Mouse (Mus musculus) embryonic facial prominence, embryonic 14.5 days (tissue): ENCODE measurements at regions not wholly inside any gene's neighbourhood (a gene's known extent, or its start where the extent isn't known, plus 50 kb on each side); places are given as distances from the start of the nearest gene placed in this dataset.

ENCODE experiments used
- ATAC-seq: fragments of 200-750 bp; cut with Nextera tagmentation; 2 replicates; pipeline ENCODE4 v1.8.0; 2017; ENCODE audit warnings: low read depth, moderate number of reproducible peaks, moderate TSS enrichment
- DNase-seq: peaks from one replicate; pipeline ENCODE4 v3.0.0-alpha.2; 2015; ENCODE audit warnings: low spot score
- H3K27ac ChIP-seq: fragments of 300-500 bp; sonication (generic); replicated peaks from 2 replicates; pipeline ENCODE4 v1.5.1; 2014; ENCODE audit warnings: low read depth, mild to moderate bottlenecking, low read length, moderate library complexity
- H3K27me3 ChIP-seq: fragments of 300-500 bp; sonication (generic); replicated peaks from 2 replicates; pipeline ENCODE4 v1.6.1; 2014; ENCODE audit warnings: low read length; ENCODE audit not compliant: control insufficient read depth, insufficient read depth
- H3K36me3 ChIP-seq: fragments of 300-500 bp; sonication (generic); 2 replicates; pipeline ENCODE4 v1.6.1; 2014; ENCODE audit warnings: low read length, mixed read lengths; ENCODE audit not compliant: control insufficient read depth, insufficient read depth
- H3K4me1 ChIP-seq: fragments of 300-500 bp; sonication (generic); 2 replicates; pipeline ENCODE4 v1.6.1; 2014; ENCODE audit warnings: antibody characterized with exemption, low read length; ENCODE audit not compliant: control insufficient read depth, insufficient read depth
- H3K4me2 ChIP-seq: fragments of 300-500 bp; sonication (generic); 2 replicates; pipeline ENCODE4 v1.6.1; 2014; ENCODE audit warnings: low read depth, mild to moderate bottlenecking, low read length, moderate library complexity, mixed read lengths
- H3K4me3 ChIP-seq: fragments of 300-500 bp; sonication (generic); 2 replicates; pipeline ENCODE4 v1.5.1; 2014; ENCODE audit warnings: low read depth, mild to moderate bottlenecking, low read length
- H3K9ac ChIP-seq: fragments of 300-500 bp; sonication (generic); 2 replicates; pipeline ENCODE4 v1.6.1; 2014; ENCODE audit warnings: low read depth, mild to moderate bottlenecking, low read length, moderate library complexity, mixed read lengths
- H3K9me3 ChIP-seq: fragments of 300-500 bp; sonication (generic); 2 replicates; pipeline ENCODE4 v1.6.1; 2016; ENCODE audit warnings: low read length; ENCODE audit not compliant: control insufficient read depth
- WGBS: fragments of 180-500 bp; shearing (Covaris S2); extraction: QIAGEN DNeasy Blood & Tissue Kit; methylation state at CpG from one replicate; pipeline ENCODE4 v1.1.7; 2014; 5-methylcytosine and 5-hydroxymethylcytosine counted together

GRCm38 (mm10) chr10:19443516-19443915 lies 87.2 kb downstream of the Olig3 start:
- no peak overlapping the region for H3K4me3 ChIP-seq
- H3K4me1 ChIP-seq = no peaks in the 10 kb centered on the region
- H3K27me3 ChIP-seq = peaks cover 3% of the 10 kb centered on the region
- 21% methylated on average over 8 of the region's 8 CpGs for WGBS
- H3K27ac ChIP-seq = no peak overlapping the region
- ATAC-seq = 0 out of 2 replicates have a peak, but pooled peaks have one; percentile 37
- H3K9ac ChIP-seq = no peak overlapping the region
- no peaks in the 10 kb centered on the region for H3K9me3 ChIP-seq
- peak; percentile 59 for DNase-seq
- H3K4me2 ChIP-seq = peak overlapping the region; percentile 21; the same call in 1 of the 2 replicates
- H3K36me3 ChIP-seq = no peaks in the 10 kb centered on the region

DNA sequence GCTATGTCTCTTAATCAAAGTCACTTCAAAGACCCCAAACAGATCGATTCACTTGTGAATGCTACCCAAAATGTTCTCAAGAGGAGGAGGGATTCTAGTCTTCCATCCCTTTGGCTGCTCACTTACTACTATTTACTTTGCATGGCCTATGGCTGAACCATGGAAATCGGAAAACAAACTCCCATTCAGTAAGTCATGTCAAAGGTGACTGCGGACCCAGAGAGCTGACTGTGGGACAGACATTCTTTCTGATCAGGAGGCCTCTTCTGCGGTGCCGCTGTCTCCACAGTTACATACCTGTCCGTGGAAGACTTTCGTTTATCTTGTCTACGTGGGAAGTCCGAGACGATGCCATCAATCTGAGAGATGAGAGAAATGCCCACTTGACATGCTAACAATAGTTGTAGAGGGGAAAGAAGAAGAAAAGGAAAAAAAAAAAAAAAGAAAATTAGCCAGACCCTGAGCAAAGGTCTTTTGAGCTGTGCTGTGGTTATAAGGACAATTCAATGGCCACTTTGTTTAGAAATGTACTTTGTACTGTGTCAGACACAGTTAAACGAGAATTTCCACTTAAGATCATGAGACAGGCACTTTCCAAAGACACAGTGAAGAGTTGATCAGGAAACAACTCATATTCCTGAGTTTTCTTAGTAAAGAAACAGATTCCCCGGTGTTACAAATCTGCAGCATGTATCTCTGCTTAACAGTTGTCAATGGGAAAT lies 92.7 kb downstream of the Olig3 start:
- Histone ChIP-seq H3K4me2 (no peak overlapping the region), H3K9me3 (no peaks in the 10 kb centered on the region), H3K4me3 (no peak overlapping the region), H3K27ac (no peak overlapping the region), H3K36me3 (no peaks in the 10 kb centered on the region), H3K9ac (no peak overlapping the region), H3K27me3 (peaks cover 3% of the 10 kb centered on the region), H3K4me1 (no peaks in the 10 kb centered on the region)
- 29% methylated on average over 12 of the region's 12 CpGs for WGBS
- DNase-seq = no peak
- no peak for ATAC-seq

DNA sequence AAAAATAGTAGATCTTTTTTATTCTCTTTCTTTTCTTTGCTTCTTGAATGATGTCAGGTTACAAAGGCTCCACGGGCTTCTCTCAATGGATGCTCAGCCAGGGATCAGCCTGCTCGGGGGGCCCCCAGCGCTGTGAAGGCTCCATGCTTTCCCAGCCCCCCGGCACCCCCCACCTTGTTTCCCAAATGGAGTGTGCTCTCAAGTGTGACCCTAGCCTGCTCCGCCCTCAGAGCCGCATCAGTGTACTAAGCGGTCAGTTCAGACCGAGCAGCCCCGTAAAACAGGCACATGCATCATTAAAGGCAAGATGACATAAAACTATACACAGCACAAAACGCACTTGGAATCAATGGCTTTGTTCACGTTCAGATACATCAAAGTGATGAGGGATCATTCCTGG lies 102.7 kb downstream of the Olig3 start:
- WGBS = 66% methylated on average over 11 of the region's 11 CpGs

GRCm38 (mm10) chr10:19459709-19460108 lies 103.4 kb downstream of the Olig3 start:
- Histone ChIP-seq H3K4me3 (no peak overlapping the region), H3K27me3 (no peaks in the 10 kb centered on the region; the same call in 1 of the 2 replicates), H3K9me3 (no peaks in the 10 kb centered on the region), H3K36me3 (no peaks in the 10 kb centered on the region), H3K4me2 (no peak overlapping the region), H3K4me1 (no peaks in the 10 kb centered on the region), H3K27ac (no peak overlapping the region), H3K9ac (no peak overlapping the region)
- ATAC-seq (no peak), DNase-seq (no peak)
- WGBS = 74% methylated on average over 5 of the region's 5 CpGs

More for the DNA sequence above, 102.7 kb downstream of the Olig3 start:
- DNase-seq (no peak), ATAC-seq (no peak)
- no peak overlapping the region for H3K27ac ChIP-seq
- H3K4me1 ChIP-seq = no peaks in the 10 kb centered on the region
- no peaks in the 10 kb centered on the region for H3K36me3 ChIP-seq
- no peak overlapping the region for H3K9ac ChIP-seq
- no peaks in the 10 kb centered on the region for H3K9me3 ChIP-seq
- no peaks in the 10 kb centered on the region; the same call in 1 of the 2 replicates for H3K27me3 ChIP-seq
- H3K4me2 ChIP-seq = no peak overlapping the region
- H3K4me3 ChIP-seq = no peak overlapping the region

DNA sequence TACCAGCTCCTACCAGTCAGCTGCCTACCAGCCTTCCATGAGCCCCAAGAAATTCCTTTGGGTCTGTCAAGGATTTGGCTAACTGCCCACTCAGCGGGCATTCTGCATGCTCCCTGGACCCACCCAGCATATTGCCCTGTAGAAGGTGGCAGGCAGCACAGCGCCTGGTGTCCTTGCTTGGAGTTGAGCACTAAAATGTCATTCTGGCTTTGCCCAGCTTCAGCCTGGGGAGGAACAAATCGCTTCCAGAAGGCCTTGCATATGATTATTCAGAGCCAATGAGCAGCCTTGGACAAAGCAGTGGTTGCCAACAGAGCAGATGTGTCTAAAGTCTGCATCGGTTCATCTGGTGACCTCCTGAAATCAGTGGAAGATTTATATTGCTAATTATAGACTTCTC lies 103.8 kb downstream of the Olig3 start:
- ATAC-seq = no peak

DNA sequence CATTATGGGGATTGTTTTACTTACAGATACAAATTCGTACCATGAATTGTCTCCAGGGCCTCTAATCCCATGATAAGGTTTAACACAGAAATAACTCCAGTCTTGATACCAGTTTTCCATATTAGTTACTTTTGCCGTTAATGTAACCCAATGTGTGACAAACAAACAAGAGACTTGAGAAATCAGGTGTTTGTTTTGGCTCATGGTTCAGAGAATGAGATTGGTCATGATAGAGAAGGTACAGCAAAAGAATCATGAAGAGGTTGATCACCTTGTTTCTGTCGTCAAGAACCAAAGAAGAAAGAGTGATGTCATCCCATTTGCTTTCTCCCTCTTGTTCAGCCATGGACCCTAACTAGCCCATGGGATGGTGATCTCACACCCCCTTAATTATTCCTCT lies 107.5 kb downstream of the Olig3 start:
- H3K36me3 ChIP-seq = no peaks in the 10 kb centered on the region
- 71% methylated on average over 3 of the region's 3 CpGs for WGBS
- no peak overlapping the region for H3K9ac ChIP-seq
- no peaks in the 10 kb centered on the region for H3K27me3 ChIP-seq
- H3K4me3 ChIP-seq = no peak overlapping the region
- H3K4me1 ChIP-seq = no peaks in the 10 kb centered on the region
- no peak overlapping the region for H3K4me2 ChIP-seq
- H3K27ac ChIP-seq = 0 out of 2 replicates have a peak overlapping the region, but pooled peaks have one; percentile 13
- ATAC-seq (no peak), DNase-seq (no peak)
- no peaks in the 10 kb centered on the region for H3K9me3 ChIP-seq

More for the DNA sequence above, 103.8 kb downstream of the Olig3 start:
- DNase-seq = no peak
- Histone ChIP-seq H3K4me2 (no peak overlapping the region), H3K27ac (no peak overlapping the region), H3K27me3 (no peaks in the 10 kb centered on the region), H3K36me3 (no peaks in the 10 kb centered on the region), H3K9ac (no peak overlapping the region), H3K4me3 (no peak overlapping the region), H3K4me1 (no peaks in the 10 kb centered on the region), H3K9me3 (no peaks in the 10 kb centered on the region)
- 59% methylated on average over 4 of the region's 4 CpGs for WGBS

GRCm38 (mm10) chr10:19464504-19464903 lies 108.2 kb downstream of the Olig3 start:
- H3K4me2 ChIP-seq = no peak overlapping the region
- ATAC-seq = no peak
- no peak overlapping the region for H3K4me3 ChIP-seq
- WGBS = 54% methylated on average over 5 of the region's 5 CpGs
- no peaks in the 10 kb centered on the region for H3K27me3 ChIP-seq
- H3K36me3 ChIP-seq = no peaks in the 10 kb centered on the region
- peak; percentile 75 for DNase-seq
- no peaks in the 10 kb centered on the region for H3K9me3 ChIP-seq
- H3K27ac ChIP-seq = no peak overlapping the region
- H3K9ac ChIP-seq = no peak overlapping the region
- no peaks in the 10 kb centered on the region for H3K4me1 ChIP-seq

- Histone ChIP-seq H3K27me3 (no peaks in the 10 kb centered on the region; the same call in 1 of the 2 replicates), H3K4me3 (no peak overlapping the region), H3K4me2 (no peak overlapping the region), H3K9me3 (no peaks in the 10 kb centered on the region), H3K4me1 (0 out of 2 replicates have a peak, but pooled peaks cover 5% of the 10 kb centered on the region), H3K27ac (no peak overlapping the region), H3K36me3 (no peaks in the 10 kb centered on the region), H3K9ac (no peak overlapping the region)
- DNase-seq (no peak), ATAC-seq (no peak)
- WGBS = 62% methylated on average over 9 of the region's 9 CpGs
Measured at GRCm38 (mm10) chr10:19471349-19472040, 115.2 kb downstream of the Olig3 start.
